Mouse (Mus musculus): ENCODE results near the gene Slc30a5.

DNA sequence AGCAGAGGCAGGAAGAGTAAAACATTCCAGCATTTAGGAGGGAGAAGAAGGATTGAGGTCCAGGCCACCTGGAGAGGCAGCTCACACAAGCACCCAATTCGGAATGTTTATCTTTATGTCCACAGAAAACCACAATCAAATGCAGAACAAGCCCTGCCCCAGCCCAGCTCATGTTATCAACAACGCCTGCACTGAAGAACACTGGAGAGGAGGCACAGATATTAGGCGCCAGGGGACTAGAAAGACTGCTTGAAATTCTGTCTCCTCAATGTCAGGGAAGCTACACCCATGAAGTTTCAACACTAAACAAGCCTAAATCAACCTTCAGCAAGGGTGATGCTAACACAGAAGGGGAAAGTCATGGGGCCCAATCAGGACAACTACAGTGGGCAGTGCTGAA is 55.7 kb downstream of the Slc30a5 start:
- TF ChIP-seq ETS1 (IDR thresholded peaks at IDR 0.05; ENCODE audit: low read depth, low read length) (peak; percentile 76; the same call in 1 of the 2 replicates), TCF12 (IDR thresholded peaks at IDR 0.05; ENCODE audit: low read depth, low read length) (peak; percentile 98), CTCF (IDR thresholded peaks at IDR 0.05 in 2 of 3, conservative IDR thresholded peaks at IDR 0.05 in 1 of 3; ENCODE audit: control insufficient read depth in 1 of 3, insufficient read depth in 1 of 3, low read depth in 2 of 3, low read length in 3 of 3, poor library complexity in 1 of 3, severe bottlenecking in 1 of 3) (no peak), TAL1 (IDR thresholded peaks at IDR 0.05; ENCODE audit: low read length) (peak; percentile 95)
